Mouse (Mus musculus): ENCODE results near the gene Vps41. TPM values are rescaled to one million over a fixed set of nuclear protein-coding genes. Genes with fewer than 3 reads are reported as not detected.

Vps41 gene
- polyA plus RNA-seq, 1 experiment: 41.4 TPM

DNA sequence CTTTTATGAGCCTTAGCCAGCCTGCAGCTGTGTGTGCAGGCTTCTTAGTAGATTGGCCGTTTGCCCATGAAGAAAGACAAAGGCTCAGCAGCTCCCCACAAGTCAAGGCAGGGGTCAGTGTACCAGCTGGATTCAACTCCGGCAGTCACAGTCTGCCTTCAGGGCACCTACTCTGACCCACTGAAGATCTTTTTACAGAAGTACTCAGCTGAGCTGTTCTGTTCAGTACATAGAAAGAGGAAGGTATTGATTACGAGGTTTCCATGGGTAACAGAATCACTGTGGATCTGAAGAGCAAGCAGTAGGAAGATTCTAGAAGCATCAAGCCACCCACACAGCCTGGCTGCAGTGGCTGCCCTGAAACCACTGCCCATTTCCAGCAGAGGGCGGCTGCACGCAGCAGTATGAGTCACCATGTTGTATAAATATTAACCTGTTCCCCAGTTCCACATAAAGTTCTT lies 151.0 kb downstream of the Vps41 start:
- DNase-seq (ENCODE audit: low spot score): no peak

DNA sequence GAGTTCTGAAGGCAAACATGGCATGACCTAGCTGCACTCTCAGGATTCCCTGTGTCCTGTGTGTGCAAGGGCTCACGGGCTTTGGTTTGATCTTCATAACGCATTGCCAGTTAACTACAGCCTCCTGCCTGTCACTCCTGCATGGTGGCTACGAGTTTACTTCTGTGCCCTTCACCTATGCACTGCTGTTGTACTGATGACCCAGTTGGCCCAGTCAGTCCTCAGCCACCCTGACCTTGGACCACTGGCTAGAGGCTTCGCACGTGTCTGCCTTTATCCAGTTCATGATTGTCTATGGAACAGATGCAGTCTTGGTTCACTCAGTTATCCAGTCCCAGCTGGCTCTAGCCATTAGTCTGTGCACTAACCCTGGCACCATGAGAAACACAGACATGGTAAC lies 151.7 kb downstream of the Vps41 start:
- DNase-seq (ENCODE audit: low spot score): no peak

GRCm38 (mm10) chr13:18875321-18875720 lies 158.2 kb downstream of the Vps41 start:
- no peak for DNase-seq (ENCODE audit: low spot score)

- no peak for DNase-seq (ENCODE audit: low spot score)
These were observed 175.8 kb downstream of the Vps41 start for GRCm38 (mm10) chr13:18892910-18893309.

DNA sequence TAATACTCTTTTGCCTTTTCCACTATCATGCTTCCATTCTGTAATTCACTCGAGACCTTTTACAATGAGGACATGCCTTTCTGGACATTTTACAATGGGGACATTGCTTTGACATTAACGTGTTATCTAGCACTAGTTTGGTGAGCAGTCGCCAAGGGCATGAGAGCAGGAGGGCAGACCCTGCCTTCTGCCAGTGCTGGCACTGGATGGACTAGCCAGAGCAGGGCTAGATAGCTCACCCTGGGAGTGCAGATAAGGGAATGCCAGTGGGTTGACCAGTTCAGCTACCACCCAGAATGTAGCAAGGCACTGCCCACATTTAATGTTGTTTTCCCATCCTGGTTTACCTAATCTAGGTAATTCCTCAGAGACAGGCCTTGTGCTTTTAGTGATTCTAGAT lies 179.7 kb downstream of the Vps41 start:
- no peak for DNase-seq (ENCODE audit: low spot score)

- no peak for DNase-seq (ENCODE audit: low spot score)
These were observed 186.5 kb downstream of the Vps41 start for GRCm38 (mm10) chr13:18903623-18904022.

- DNase-seq (ENCODE audit: low spot score): no peak
These were observed 197.7 kb downstream of the Vps41 start for GRCm38 (mm10) chr13:18914774-18915173.

Other genes with a start within 250 kb of the Vps41 start
- gene Amph, start 230.9 kb downstream of the Vps41 start, polyA plus RNA-seq (2012; rRNA removed): 2.1 and 2.4 TPM in 2 replicates

Measured in urinary bladder, adult 2 months (tissue).